Mouse (Mus musculus): ENCODE results near the gene Kbtbd13. TPM values are rescaled to one million over a fixed set of nuclear protein-coding genes. Genes with fewer than 3 reads are reported as not detected.

Gene Kbtbd13
- polyA plus RNA-seq, 1 experiment from 2014 or later, result 0.48 TPM

DNA sequence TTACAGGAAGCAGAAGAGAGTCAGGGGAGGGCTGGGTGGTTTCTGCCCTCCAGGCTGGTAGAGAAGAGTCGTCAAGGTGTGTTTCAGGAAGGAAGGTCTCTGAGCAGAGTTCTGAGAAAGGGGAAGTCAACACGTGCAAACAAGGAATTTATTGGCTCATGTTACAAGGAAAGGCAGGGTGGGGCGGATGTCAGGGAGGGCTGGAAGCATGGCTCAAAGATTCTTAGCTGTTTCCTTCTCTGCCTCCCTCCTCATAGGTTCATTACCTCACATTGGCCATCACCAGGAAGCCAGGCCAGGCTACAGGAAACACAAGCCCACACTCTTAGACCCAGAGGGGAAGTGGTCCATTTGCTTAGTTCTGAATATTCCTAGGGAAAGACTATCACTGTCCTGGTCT, 32.9 kb upstream of the Kbtbd13 start:
- 52% methylated on average over 3 of the region's 3 CpGs for WGBS
- Histone ChIP-seq H3K36me3 (ENCODE audit: control insufficient read depth, insufficient read depth, low read length) (no peaks in the 10 kb centered on the region), H3K4me3 (ENCODE audit: low read depth, low read length) (no peak overlapping the region), H3K27ac (ENCODE audit: low read depth, low read length) (no peak overlapping the region), H3K9me3 (ENCODE audit: control insufficient read depth, low read length) (no peaks in the 10 kb centered on the region), H3K9ac (ENCODE audit: low read length) (no peak overlapping the region), H3K4me2 (ENCODE audit: low read depth, low read length, severe bottlenecking) (no peak overlapping the region), H3K4me1 (replicated peaks; ENCODE audit: control insufficient read depth, insufficient read depth, low read length) (no peaks in the 10 kb centered on the region), H3K27me3 (ENCODE audit: control insufficient read depth, insufficient read depth, low read length) (no peaks in the 10 kb centered on the region)
- ATAC-seq (replicated peaks; ENCODE audit: low FRiP score), result no peak
- DNase-seq (ENCODE audit: low spot score), result no peak

DNA sequence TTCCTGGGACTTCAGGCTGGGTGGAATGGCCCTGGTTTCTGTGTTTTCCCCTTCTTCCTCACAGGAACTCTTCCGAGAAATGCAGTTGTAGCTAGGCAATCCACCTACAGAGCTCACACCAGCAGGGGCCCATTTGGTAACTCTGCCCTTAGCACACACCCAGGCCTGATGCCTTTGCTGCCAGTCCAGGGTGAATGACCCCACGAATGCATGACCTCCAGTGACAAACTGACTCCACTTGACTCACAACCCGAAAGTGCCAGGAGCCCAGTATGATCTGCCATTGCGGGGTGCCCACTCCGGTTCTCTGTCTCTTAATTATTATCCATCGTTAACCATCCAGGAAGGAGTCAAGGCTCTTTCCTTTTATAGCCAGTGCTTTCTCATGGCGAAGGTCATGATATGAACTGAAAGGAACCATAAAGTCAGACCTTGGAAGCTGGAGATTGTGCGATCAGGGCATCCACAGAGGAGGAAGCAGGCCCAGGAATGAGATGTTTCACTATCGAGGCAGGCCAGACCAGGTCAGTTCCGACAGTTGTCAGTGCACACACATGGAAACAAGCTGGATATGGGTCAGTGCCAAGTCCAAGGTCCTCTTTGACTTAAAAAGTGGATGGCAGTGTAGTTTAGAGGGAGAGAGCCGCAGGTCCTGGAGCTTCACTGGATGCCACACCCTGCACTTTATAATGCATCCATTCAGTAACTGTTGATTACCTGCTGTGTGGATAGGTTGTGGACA, 31.5 kb upstream of the Kbtbd13 start, which contains the start of gene Slc51b:
Slc51b (minus strand) TSS at position 196 of the 742 bp plus-strand sequence.
- no peaks in the 10 kb centered on the region for H3K4me1 ChIP-seq (replicated peaks; ENCODE audit: control insufficient read depth, insufficient read depth, low read length)
- no peak within 1 kb of the TSS for H3K27ac ChIP-seq (ENCODE audit: low read depth, low read length)
- H3K9me3 ChIP-seq (ENCODE audit: control insufficient read depth, low read length), result no peaks in the 10 kb centered on the region
- no peak within 1 kb of the TSS for H3K4me2 ChIP-seq (ENCODE audit: low read depth, low read length, severe bottlenecking)
- H3K36me3 ChIP-seq (ENCODE audit: control insufficient read depth, insufficient read depth, low read length), result no peaks in the 10 kb centered on the region
- DNase-seq (ENCODE audit: low spot score) (no peak), ATAC-seq (replicated peaks; ENCODE audit: low FRiP score) (no peak)
- WGBS, result 84% methylated on average over 11 of the region's 11 CpGs
- no peak within 1 kb of the TSS for H3K4me3 ChIP-seq (ENCODE audit: low read depth, low read length)
- no peaks in the 10 kb centered on the region for H3K27me3 ChIP-seq (ENCODE audit: control insufficient read depth, insufficient read depth, low read length)
- no peak within 1 kb of the TSS for H3K9ac ChIP-seq (ENCODE audit: low read length)

DNA sequence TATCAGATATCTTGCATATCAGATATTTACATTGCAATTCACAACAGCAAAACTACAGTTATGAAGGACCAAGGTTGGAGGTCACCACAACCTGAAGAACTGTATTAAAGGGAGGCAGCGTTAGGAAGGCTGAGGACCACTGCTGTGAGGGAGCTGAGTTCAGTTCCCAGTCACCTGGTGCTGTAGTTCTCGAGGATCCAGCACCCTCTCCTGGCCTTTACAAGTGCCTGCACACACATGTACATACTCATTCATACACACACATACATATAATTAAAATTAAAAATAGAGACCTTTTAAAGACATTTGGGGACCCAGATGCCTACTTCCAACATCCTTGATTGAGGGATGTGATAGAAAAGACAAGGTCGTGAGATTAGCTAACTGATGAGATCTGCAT, 28.2 kb upstream of the Kbtbd13 start:
- no peaks in the 10 kb centered on the region for H3K27me3 ChIP-seq (ENCODE audit: control insufficient read depth, insufficient read depth, low read length)
- 74% methylated on average over 3 of the region's 3 CpGs for WGBS
- H3K9ac ChIP-seq (ENCODE audit: low read length), result no peak overlapping the region
- DNase-seq (ENCODE audit: low spot score), result no peak
- ATAC-seq (replicated peaks; ENCODE audit: low FRiP score), result no peak
- H3K9me3 ChIP-seq (ENCODE audit: control insufficient read depth, low read length), result no peaks in the 10 kb centered on the region
- H3K4me3 ChIP-seq (ENCODE audit: low read depth, low read length), result no peak overlapping the region
- H3K4me2 ChIP-seq (ENCODE audit: low read depth, low read length, severe bottlenecking), result no peak overlapping the region
- H3K27ac ChIP-seq (ENCODE audit: low read depth, low read length), result no peak overlapping the region
- no peaks in the 10 kb centered on the region for H3K36me3 ChIP-seq (ENCODE audit: control insufficient read depth, insufficient read depth, low read length)
- H3K4me1 ChIP-seq (replicated peaks; ENCODE audit: control insufficient read depth, insufficient read depth, low read length), result no peaks in the 10 kb centered on the region

DNA sequence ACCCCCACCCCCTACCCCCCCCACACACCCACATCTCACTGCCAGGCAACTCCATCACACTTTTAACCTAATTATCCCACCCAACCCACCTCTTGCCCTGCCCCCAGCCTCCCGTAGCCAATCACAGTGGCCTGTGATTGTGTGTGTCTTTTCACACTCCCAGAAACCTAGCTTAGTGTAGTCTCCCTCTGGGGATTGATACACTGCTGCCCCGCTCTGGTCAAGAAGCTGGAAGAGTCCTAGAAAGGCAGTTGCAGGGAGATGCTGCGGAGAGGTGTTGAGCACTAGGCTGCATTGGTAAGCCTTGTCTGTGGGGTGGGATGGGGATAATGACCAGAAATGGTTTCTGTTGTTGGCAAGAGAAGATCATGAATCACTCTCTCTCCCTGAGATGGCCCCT, 26.3 kb upstream of the Kbtbd13 start:
- Histone ChIP-seq H3K4me2 (ENCODE audit: low read depth, low read length, severe bottlenecking) (no peak overlapping the region), H3K9me3 (ENCODE audit: control insufficient read depth, low read length) (no peaks in the 10 kb centered on the region), H3K9ac (ENCODE audit: low read length) (no peak overlapping the region), H3K27me3 (ENCODE audit: control insufficient read depth, insufficient read depth, low read length) (no peaks in the 10 kb centered on the region), H3K4me3 (ENCODE audit: low read depth, low read length) (no peak overlapping the region), H3K4me1 (replicated peaks; ENCODE audit: control insufficient read depth, insufficient read depth, low read length) (no peaks in the 10 kb centered on the region), H3K27ac (ENCODE audit: low read depth, low read length) (no peak overlapping the region), H3K36me3 (ENCODE audit: control insufficient read depth, insufficient read depth, low read length) (no peaks in the 10 kb centered on the region)
- WGBS, result 49% methylated on average over 3 of the region's 3 CpGs
- no peak for DNase-seq (ENCODE audit: low spot score)
- 0 out of 2 replicates have a peak, but pooled peaks have one; percentile 24 for ATAC-seq (replicated peaks; ENCODE audit: low FRiP score)

DNA sequence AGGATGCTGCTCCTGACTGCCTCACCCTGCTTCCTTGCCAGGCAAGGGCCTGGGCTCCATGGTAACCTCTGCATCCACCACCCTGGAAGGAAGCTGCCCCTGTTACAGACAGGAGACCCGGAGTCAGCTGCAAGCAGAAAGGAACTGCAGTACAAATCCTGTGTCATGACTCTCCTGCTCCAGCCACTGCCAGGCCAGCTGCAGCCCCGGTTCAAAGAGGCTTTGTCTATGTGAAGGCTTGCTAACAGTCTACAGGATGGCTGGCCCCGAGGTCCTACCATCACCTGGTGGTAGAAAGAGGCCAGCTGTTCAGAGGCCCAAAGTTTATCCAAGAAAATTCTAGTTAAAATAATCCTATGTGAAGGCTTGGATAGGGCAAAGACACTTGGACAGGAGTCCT, 19.9 kb upstream of the Kbtbd13 start:
- Histone ChIP-seq H3K36me3 (ENCODE audit: control insufficient read depth, insufficient read depth, low read length) (no peaks in the 10 kb centered on the region), H3K4me2 (ENCODE audit: low read depth, low read length, severe bottlenecking) (no peak overlapping the region), H3K4me1 (replicated peaks; ENCODE audit: control insufficient read depth, insufficient read depth, low read length) (no peaks in the 10 kb centered on the region), H3K27me3 (ENCODE audit: control insufficient read depth, insufficient read depth, low read length) (no peaks in the 10 kb centered on the region), H3K4me3 (ENCODE audit: low read depth, low read length) (no peak overlapping the region), H3K9me3 (ENCODE audit: control insufficient read depth, low read length) (no peaks in the 10 kb centered on the region), H3K27ac (ENCODE audit: low read depth, low read length) (no peak overlapping the region), H3K9ac (ENCODE audit: low read length) (no peak overlapping the region)
- ATAC-seq (replicated peaks; ENCODE audit: low FRiP score) (no peak), DNase-seq (ENCODE audit: low spot score) (no peak)
- WGBS, result 77% methylated on average over 3 of the region's 3 CpGs

DNA sequence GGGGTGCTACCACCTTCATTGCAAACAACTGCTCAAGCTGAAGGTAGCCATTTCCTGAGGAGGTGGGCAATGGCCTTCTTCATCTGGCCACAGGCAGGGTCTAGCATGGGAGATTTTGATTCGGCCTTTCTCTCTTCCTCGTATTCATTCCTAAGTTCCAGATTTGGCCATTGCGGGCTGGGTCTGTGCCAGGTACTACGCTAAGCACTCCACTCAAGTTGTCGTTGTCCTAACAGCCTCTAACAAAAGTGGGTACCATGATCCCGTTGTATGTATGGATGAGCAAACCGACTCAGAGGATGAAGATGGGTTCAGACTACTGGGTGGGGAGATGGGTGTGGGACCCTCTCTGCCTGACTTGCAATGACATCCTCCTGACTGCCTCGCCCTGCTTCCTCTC, 18.9 kb upstream of the Kbtbd13 start:
- 94% methylated on average over 8 of the region's 8 CpGs for WGBS
- no peak overlapping the region for H3K9ac ChIP-seq (ENCODE audit: low read length)
- H3K4me1 ChIP-seq (replicated peaks; ENCODE audit: control insufficient read depth, insufficient read depth, low read length), result no peaks in the 10 kb centered on the region
- DNase-seq (ENCODE audit: low spot score) (no peak), ATAC-seq (replicated peaks; ENCODE audit: low FRiP score) (no peak)
- H3K9me3 ChIP-seq (ENCODE audit: control insufficient read depth, low read length), result no peaks in the 10 kb centered on the region
- H3K27ac ChIP-seq (ENCODE audit: low read depth, low read length), result no peak overlapping the region
- no peaks in the 10 kb centered on the region for H3K36me3 ChIP-seq (ENCODE audit: control insufficient read depth, insufficient read depth, low read length)
- H3K4me3 ChIP-seq (ENCODE audit: low read depth, low read length), result no peak overlapping the region
- no peaks in the 10 kb centered on the region for H3K27me3 ChIP-seq (ENCODE audit: control insufficient read depth, insufficient read depth, low read length)
- no peak overlapping the region for H3K4me2 ChIP-seq (ENCODE audit: low read depth, low read length, severe bottlenecking)

DNA sequence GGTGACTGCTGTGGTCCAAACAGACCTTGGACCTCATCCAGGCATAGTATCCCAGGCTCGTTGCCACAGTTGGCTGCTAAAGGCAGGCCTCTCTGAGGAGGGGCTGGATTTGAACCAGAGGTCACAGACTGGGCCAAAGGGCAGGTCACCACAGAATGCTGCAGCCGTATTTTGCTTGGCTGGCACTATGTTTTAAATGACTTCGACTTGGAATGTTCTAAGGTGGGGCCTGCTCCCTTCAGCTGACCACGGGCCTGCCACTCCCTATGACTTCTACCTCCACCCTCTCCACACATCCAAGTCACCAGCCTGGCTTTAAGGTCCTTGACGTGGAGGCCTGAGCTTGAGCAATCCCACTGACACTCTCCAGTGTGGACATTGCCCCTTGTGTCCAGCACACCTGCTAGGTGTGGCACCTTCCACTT, 17.4 kb upstream of the Kbtbd13 start:
- Histone ChIP-seq H3K9me3 (ENCODE audit: control insufficient read depth, low read length) (no peaks in the 10 kb centered on the region), H3K4me1 (replicated peaks; ENCODE audit: control insufficient read depth, insufficient read depth, low read length) (no peaks in the 10 kb centered on the region), H3K36me3 (ENCODE audit: control insufficient read depth, insufficient read depth, low read length) (no peaks in the 10 kb centered on the region), H3K4me3 (ENCODE audit: low read depth, low read length) (no peak overlapping the region), H3K9ac (ENCODE audit: low read length) (no peak overlapping the region), H3K4me2 (ENCODE audit: low read depth, low read length, severe bottlenecking) (no peak overlapping the region), H3K27ac (ENCODE audit: low read depth, low read length) (no peak overlapping the region), H3K27me3 (ENCODE audit: control insufficient read depth, insufficient read depth, low read length) (no peaks in the 10 kb centered on the region)
- no peak for ATAC-seq (replicated peaks; ENCODE audit: low FRiP score)
- DNase-seq (ENCODE audit: low spot score), result no peak
- 82% methylated on average over 5 of the region's 5 CpGs for WGBS

DNA sequence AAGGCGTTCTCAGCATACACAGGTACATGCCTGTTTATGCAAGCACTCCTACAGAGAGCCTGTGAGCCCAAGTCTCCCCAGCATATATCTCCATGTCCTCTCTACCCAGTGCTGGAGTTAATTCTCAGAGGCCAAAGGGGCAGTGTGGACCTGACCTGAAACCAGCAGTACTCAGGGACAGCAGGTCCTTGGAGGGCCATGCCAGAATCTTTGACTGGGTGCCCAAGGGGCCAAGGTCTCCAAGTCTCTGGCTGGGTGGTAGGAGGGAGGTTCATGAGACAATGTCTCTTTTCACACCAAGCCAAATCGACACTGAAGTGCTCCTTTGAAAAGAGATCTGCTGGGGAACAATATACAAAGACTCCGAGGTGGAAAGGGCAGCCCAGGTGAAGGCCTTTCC, 16.4 kb upstream of the Kbtbd13 start:
- H3K4me3 ChIP-seq (ENCODE audit: low read depth, low read length), result no peak overlapping the region
- no peaks in the 10 kb centered on the region for H3K4me1 ChIP-seq (replicated peaks; ENCODE audit: control insufficient read depth, insufficient read depth, low read length)
- ATAC-seq (replicated peaks; ENCODE audit: low FRiP score), result no peak
- DNase-seq (ENCODE audit: low spot score), result no peak
- no peaks in the 10 kb centered on the region for H3K9me3 ChIP-seq (ENCODE audit: control insufficient read depth, low read length)
- H3K27me3 ChIP-seq (ENCODE audit: control insufficient read depth, insufficient read depth, low read length), result no peaks in the 10 kb centered on the region
- H3K9ac ChIP-seq (ENCODE audit: low read length), result no peak overlapping the region
- no peak overlapping the region for H3K27ac ChIP-seq (ENCODE audit: low read depth, low read length)
- H3K36me3 ChIP-seq (ENCODE audit: control insufficient read depth, insufficient read depth, low read length), result no peaks in the 10 kb centered on the region
- no peak overlapping the region for H3K4me2 ChIP-seq (ENCODE audit: low read depth, low read length, severe bottlenecking)
- 84% methylated on average over 3 of the region's 3 CpGs for WGBS

DNA sequence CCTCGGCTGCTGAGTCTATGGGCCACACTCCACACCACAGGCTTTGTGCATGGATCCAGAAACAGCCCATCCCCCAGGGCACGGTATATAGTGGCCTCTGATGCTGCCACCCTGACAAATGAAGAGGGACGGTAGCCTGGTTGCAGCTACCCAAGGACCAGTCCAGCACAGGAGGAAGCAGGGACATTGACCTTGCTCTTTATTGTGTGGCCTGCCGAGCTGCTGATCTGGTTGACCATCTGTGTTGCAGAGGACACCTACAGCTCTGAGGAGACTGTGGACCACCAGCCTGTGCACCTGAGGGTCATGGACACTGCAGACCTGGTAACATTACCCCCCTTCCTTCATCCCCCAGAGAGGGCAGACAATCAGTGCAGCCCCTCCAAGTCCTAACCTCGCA, 15.9 kb upstream of the Kbtbd13 start:
- Histone ChIP-seq H3K4me3 (ENCODE audit: low read depth, low read length) (no peak overlapping the region), H3K36me3 (ENCODE audit: control insufficient read depth, insufficient read depth, low read length) (no peaks in the 10 kb centered on the region)
- 81% methylated on average over 5 of the region's 5 CpGs for WGBS

More for the DNA sequence above, 15.9 kb upstream of the Kbtbd13 start:
- DNase-seq (ENCODE audit: low spot score), result no peak
- no peak overlapping the region for H3K27ac ChIP-seq (ENCODE audit: low read depth, low read length)
- no peaks in the 10 kb centered on the region for H3K4me1 ChIP-seq (replicated peaks; ENCODE audit: control insufficient read depth, insufficient read depth, low read length)
- no peaks in the 10 kb centered on the region for H3K27me3 ChIP-seq (ENCODE audit: control insufficient read depth, insufficient read depth, low read length)
- no peak overlapping the region for H3K4me2 ChIP-seq (ENCODE audit: low read depth, low read length, severe bottlenecking)
- ATAC-seq (replicated peaks; ENCODE audit: low FRiP score), result no peak
- H3K9ac ChIP-seq (ENCODE audit: low read length), result no peak overlapping the region
- no peaks in the 10 kb centered on the region for H3K9me3 ChIP-seq (ENCODE audit: control insufficient read depth, low read length)
